Mouse (Mus musculus): ENCODE data around the gene Sh2d3c.

Gene Sh2d3c

GRCm38 (mm10) chr2:32699680-32700079, 21.2 kb upstream of the Sh2d3c start:
- no peak for DNase-seq (ENCODE audit: low spot score in 2 of 2)

- no peak for DNase-seq (ENCODE audit: low spot score in 2 of 2)
These were observed 19.7 kb upstream of the Sh2d3c start for GRCm38 (mm10) chr2:32700966-32701743.

- DNase-seq (ENCODE audit: low spot score in 2 of 2) = no peak
These were observed 17.8 kb upstream of the Sh2d3c start for GRCm38 (mm10) chr2:32703046-32703445.

- no peak for DNase-seq (ENCODE audit: low spot score in 2 of 2)
These were observed 16.8 kb upstream of the Sh2d3c start, which contains the start of gene Fpgs for GRCm38 (mm10) chr2:32704021-32704421. Gene Fpgs, minus strand, starts transcription at chr2:32704145.

GRCm38 (mm10) chr2:32705018-32705417, 15.8 kb upstream of the Sh2d3c start:
- DNase-seq (ENCODE audit: low spot score in 2 of 2) = no peak

GRCm38 (mm10) chr2:32706971-32707370, 13.9 kb upstream of the Sh2d3c start:
- DNase-seq (ENCODE audit: low spot score in 2 of 2) = no peak

GRCm38 (mm10) chr2:32708643-32709042, 12.2 kb upstream of the Sh2d3c start:
- DNase-seq (ENCODE audit: low spot score in 2 of 2) = no peak

- no peak for DNase-seq (ENCODE audit: low spot score in 2 of 2)
These were observed 11.2 kb upstream of the Sh2d3c start for GRCm38 (mm10) chr2:32709521-32710137.

GRCm38 (mm10) chr2:32710425-32710824, 10.4 kb upstream of the Sh2d3c start:
- DNase-seq (ENCODE audit: low spot score in 2 of 2) = no peak

- DNase-seq (ENCODE audit: low spot score in 2 of 2) = no peak
These were observed 9.4 kb upstream of the Sh2d3c start for GRCm38 (mm10) chr2:32711301-32712056.

GRCm38 (mm10) chr2:32712108-32712551, 8.7 kb upstream of the Sh2d3c start:
- peak; percentile 35 to 37 for DNase-seq (ENCODE audit: low spot score in 2 of 2)

- DNase-seq (ENCODE audit: low spot score in 2 of 2) = peak; percentile 86 to 88
These were observed 8.3 kb upstream of the Sh2d3c start for GRCm38 (mm10) chr2:32712586-32712933.

GRCm38 (mm10) chr2:32712934-32713817, 7.7 kb upstream of the Sh2d3c start, which contains the start of gene Cdk9:
Gene Cdk9, minus strand, starts transcription at chr2:32713076.
- DNase-seq (ENCODE audit: low spot score in 2 of 2) = peak; percentile 86 to 87

GRCm38 (mm10) chr2:32714117-32714986, 6.5 kb upstream of the Sh2d3c start:
- DNase-seq (ENCODE audit: low spot score in 2 of 2) = no peak

- no peak for DNase-seq (ENCODE audit: low spot score in 2 of 2)
These were observed 5.8 kb upstream of the Sh2d3c start for GRCm38 (mm10) chr2:32714987-32715425.

GRCm38 (mm10) chr2:32718761-32719160, 2.1 kb upstream of the Sh2d3c start:
- DNase-seq (ENCODE audit: low spot score in 2 of 2) = no peak

- DNase-seq (ENCODE audit: low spot score in 2 of 2) = no peak
These were observed 802 bp upstream of the Sh2d3c start for GRCm38 (mm10) chr2:32720053-32720452.

- no peak for DNase-seq (ENCODE audit: low spot score in 2 of 2)
These were observed 1.2 kb downstream of the Sh2d3c start for GRCm38 (mm10) chr2:32722046-32722445.

- DNase-seq (ENCODE audit: low spot score in 2 of 2) = no peak
These were observed 1.7 kb downstream of the Sh2d3c start for GRCm38 (mm10) chr2:32722581-32722980.

GRCm38 (mm10) chr2:32724149-32724548, 3.3 kb downstream of the Sh2d3c start:
- DNase-seq (ENCODE audit: low spot score in 2 of 2) = no peak

Measured in frontal cortex, postnatal 25 days (tissue).